Mouse (Mus musculus) B cell, adult 2 months (primary cell): Measurements from ENCODE around the gene Hbb-bt.
"Not testable (repeated sequence)": the region's sequence is repeated elsewhere in the genome, so short reads cannot be mapped to it uniquely, and the experiment has no call there.

Source experiments
- DNase-seq, 2 experiments: peaks; one replicate each; pipeline ENCODE4 v3.0.0; 2022

The Hbb-bt gene

GRCm38 (mm10) chr7:103808120-103808519, 5.7 kb downstream of the Hbb-bt start:
- DNase-seq: not testable (repeated sequence)

DNA sequence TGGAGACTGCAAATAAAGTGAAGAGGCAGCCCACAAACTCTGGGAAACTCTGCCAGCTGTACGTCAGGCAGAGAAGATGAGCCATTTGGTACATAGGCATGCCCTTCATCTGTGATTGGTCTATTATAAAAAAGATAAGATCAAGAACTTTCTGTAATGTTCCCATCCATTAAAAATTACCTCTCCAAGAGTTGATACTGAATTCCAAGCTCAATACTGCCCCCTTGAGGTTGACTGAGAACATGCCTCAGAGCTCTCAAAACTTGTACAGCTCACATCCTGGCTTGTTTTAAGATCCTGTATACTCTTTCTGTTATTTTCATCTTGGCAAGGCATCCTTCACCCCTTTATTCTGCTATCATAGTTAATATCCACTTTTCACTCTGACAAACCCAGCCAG, 6.9 kb downstream of the Hbb-bt start:
- DNase-seq: peak; percentile 28 to 32

DNA sequence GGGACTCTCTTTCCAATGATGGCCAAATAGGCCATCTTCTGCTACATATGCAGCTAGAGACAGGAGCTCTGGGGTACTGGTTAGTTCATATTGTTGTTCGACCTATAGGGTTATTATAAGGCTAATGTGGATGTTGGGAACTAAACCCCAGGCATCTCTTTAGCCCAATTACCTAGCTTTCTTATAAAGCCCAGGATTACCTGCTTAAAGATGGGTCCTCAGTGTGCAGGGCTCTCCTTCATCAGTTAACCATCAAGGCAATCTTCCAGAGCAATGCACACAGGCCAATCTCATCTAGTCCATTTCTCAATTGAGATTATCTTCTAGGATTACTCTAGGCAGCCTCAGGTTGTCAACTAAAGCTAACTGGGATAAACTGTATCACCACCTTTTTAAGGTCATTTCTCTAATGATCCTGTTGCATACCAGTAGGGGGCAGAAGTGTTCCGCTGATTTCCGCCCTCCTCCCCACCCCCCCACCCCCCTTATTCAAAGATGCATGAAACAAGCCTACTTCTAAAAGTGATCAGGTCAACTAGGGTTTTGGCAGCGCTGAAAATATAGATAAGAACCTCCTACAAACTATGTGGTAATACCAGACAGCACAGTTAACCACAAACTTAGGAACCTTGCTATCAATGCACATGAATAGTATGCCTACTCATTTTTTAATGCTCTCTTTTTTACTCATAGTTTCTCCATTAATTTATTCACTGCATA, 21.0 kb downstream of the Hbb-bt start:
- peak; percentile 34 to 36 for DNase-seq

- no peak for DNase-seq
These were observed 22.1 kb downstream of the Hbb-bt start, which contains the start of gene Olfr67 for GRCm38 (mm10) chr7:103791721-103792120. TSS of gene Olfr67 (minus strand) at chr7:103791821.

- DNase-seq: no peak
These were observed 34.2 kb downstream of the Hbb-bt start, which contains the start of gene Olfr68 for GRCm38 (mm10) chr7:103779598-103779997. TSS of gene Olfr68 (minus strand) at chr7:103779698.

DNA sequence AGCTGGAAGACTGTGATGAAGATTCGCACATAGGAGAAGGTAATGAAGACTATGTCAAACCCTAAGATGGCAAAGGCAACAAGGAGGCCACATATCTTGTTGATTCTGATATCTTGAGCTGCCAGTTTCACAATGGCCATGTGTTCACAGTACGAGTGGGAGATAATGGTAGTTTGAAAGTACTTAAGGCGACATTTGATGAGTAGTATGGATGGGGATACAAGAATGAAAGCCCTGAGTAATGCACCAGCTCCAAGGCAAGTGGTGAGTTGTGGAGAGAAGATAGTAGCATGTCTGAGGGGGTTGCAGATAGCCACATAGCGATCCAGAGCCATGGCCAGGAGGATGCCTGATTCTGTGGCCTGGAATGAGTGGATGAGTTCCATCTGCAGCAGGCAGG, 36.1 kb downstream of the Hbb-bt start:
- DNase-seq: not testable (repeated sequence)

GRCm38 (mm10) chr7:103771494-103771893, 42.3 kb downstream of the Hbb-bt start, which contains the start of gene Olfr69:
TSS of gene Olfr69 (minus strand) at chr7:103771594.
- DNase-seq: no peak

DNA sequence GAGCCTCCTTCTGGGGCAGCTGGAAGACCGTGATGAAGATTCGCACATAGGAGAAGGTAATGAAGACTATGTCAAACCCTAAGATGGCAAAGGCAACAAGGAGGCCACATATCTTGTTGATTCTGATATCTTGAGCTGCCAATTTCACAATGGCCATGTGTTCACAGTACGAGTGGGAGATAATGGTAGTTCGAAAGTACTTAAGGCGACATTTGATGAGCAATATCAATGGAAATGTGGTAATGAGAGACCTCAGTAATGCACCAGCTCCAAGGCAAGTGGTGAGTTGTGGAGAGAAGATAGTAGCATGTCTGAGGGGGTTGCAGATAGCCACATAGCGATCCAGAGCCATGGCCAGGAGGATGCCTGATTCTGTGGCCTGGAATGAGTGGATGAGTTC, 46.1 kb downstream of the Hbb-bt start:
- not testable (repeated sequence) for DNase-seq
